Mouse (Mus musculus): ENCODE data around the gene Mfap3.

Gene Mfap3

GRCm38 (mm10) chr11:57518091-57518750, at the start of gene Mfap3, which contains the start of gene Fam114a2:
Mfap3 (plus strand) TSS chr11:57518664.
Fam114a2 (minus strand) TSS chr11:57518617.
- DNase-seq (ENCODE audit: low spot score), result peak; percentile 94

DNA sequence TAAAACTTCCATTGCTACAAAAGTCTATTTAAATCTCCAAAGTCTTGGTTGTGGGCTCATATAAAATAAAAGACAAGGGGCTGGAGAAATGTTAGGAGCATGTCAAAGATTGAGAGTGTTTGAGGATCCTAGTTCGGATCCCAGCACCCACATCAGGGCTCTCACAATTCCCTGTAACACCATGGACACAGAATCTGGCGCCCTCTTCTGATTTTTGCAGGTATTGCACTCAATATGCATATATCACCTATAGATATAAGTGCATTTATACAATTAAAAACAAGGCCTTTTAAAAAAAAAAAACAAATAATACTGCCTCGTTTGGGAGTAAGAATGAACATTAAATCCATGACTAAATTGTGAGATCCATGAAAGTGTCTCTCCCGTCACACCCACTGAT, 49.8 kb upstream of the Mfap3 start:
- no peak for DNase-seq (ENCODE audit: low spot score)

- DNase-seq (ENCODE audit: low spot score), result no peak
Observed at GRCm38 (mm10) chr11:57470056-57470455, 48.4 kb upstream of the Mfap3 start.

GRCm38 (mm10) chr11:57470979-57471378, 47.5 kb upstream of the Mfap3 start:
- DNase-seq (ENCODE audit: low spot score), result no peak

DNA sequence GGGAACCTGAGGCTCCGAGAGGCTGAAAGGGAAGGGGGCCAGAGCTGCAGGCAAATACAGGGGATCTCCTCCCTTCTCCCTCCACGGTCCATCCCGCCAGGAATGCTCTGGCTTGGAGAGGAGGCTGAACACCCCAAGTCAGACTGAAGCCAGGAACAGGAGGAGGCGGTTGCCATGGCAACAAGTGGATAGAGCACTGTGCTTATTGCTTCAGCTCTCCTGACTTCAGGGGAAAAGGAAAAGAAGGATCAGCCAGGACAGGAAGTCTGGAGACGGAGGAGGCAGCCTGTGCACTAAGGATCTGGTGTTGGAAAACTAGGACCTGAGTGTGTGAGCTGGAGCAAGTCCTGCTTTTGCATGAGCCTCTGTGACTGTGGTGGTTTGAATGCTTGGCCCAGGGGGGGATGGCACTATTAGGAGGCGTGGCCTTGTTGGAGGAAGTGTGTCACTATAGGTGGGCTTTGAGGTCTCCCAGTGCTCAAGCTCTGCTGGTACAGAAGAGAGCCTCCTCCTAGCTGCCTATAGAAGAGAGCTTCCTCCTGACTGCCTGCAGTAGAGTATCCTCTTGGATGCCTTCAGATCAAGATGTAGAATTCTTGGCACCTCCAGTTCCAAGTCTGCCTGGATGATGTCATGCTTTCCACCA, 44.0 kb upstream of the Mfap3 start:
- no peak for DNase-seq (ENCODE audit: low spot score)

- DNase-seq (ENCODE audit: low spot score), result peak; percentile 54
Observed at GRCm38 (mm10) chr11:57475119-57475518, 43.3 kb upstream of the Mfap3 start.

- no peak for DNase-seq (ENCODE audit: low spot score)
Observed at GRCm38 (mm10) chr11:57478077-57478476, 40.4 kb upstream of the Mfap3 start.

DNA sequence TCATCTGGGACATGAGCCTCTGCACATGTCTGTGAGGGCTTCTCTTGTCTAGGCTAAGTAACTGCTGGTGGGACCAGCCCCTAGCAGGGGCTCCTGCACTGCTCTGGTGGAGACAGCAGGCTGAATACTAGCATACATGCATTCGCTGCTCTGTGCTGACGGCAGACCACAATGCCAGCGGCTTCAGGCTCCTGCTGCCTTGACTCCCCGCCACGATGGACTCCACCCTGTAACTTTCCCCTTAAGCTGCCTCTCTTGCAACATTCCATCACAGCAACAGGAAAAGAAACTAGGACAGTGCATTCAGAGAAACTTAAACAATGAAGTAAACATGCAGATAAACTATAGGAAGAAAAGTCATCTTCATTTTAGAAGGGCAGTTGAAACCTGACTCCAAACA, 30.0 kb upstream of the Mfap3 start:
- DNase-seq (ENCODE audit: low spot score), result no peak

DNA sequence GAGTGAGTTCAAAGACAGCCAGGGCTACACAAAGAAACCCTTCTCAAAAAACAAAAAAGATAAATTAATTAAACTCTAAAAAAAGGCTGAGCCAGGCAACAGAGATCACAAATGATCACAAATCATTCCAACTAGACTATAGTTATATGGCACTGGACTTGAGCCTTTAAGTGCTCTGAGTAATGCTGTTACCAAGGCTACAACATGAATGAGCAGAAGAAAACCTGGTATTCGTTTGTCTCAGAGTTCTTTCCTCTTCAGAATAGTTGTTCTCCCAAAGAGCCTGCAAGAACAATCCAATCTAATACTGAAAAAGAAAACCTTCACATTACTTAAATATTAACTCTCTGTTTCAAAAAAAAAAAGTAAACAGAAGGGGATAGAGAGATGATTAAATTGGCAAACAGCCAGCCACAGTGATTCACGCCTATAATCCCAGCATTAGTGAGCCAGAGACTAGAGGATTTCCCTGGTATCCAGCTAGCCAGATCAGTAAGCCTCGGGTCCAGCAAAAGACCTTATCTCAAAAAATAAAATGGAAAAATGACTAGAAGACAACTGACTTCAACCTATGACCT, 21.9 kb upstream of the Mfap3 start:
- peak; percentile 60 for DNase-seq (ENCODE audit: low spot score)

DNA sequence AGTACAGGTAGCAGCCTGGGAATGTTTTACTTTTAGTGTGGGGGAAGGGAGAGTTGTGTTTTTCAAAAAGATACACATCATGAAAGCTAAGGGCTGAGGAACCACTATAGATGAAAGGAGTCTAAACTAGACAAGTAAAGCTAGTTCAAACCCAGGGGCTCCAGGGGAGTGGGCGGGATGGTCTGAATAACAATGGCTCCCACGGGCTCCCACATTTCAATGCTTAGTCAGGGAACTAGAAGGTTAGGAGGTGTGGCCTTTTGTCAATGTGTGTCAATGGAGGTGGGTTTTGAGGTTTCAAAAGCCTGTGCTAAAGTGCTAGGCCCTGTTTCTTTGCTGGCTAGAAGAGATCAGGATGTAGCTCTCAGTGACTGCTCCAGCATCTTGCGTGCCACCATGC, 20.8 kb upstream of the Mfap3 start:
- no peak for DNase-seq (ENCODE audit: low spot score)

DNA sequence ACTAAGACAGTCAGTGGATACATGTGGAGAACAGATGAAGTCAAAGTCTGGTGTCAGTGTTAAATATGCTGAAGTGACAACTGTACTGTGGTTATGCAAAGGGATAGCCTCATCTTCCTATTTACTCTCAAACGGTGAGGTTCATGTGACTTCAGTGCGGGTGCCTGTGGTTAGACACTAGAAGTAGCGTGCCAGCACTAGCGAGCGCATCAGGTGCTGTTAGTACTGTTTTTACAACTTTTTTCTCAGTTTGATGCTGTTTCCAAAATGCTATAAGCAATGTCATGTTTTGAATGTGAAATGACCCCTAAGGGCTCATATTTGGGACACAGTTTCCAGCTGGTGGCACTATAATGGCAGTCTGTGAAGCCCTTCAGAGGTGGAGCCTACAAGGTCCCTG, 20.2 kb upstream of the Mfap3 start:
- DNase-seq (ENCODE audit: low spot score), result no peak

DNA sequence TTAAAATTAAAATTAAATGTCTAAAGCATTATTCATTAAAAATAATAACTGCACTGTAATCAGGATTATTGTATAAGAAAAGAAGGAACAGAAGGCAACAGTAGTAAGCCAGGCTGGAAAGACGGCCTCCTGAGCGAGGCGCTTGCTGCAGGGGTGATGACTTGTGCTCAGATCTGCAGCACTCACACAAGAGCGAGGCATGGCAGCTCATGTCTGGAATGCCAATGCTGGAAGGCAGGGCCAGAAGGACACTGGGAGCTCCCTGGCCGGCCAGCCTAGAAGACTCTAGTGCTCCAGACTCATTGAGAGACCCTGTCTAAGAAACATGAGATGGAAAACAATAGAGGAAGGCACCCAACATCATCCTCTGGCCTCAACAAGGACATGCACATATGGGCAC, 15.3 kb upstream of the Mfap3 start:
- no peak for DNase-seq (ENCODE audit: low spot score)

DNA sequence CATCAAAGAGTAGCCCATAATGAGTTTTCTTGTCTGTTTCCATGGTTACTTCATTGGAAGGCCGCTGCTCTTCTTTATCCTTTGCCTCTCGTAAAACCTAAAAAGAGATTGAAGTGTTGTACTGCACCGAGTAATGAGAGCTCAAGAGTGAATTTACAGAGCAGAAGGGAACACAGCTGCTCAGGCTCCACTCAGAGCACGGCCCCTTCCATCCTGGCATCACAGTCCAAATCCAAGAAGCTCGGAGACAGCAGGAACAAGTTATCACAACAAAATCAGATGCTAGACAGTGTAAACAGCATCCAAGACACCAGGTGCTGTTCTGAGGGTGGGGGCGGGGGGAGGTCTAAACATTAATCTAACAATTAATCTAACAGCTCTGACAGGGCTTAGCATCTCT, 11.6 kb upstream of the Mfap3 start:
- no peak for DNase-seq (ENCODE audit: low spot score)

DNA sequence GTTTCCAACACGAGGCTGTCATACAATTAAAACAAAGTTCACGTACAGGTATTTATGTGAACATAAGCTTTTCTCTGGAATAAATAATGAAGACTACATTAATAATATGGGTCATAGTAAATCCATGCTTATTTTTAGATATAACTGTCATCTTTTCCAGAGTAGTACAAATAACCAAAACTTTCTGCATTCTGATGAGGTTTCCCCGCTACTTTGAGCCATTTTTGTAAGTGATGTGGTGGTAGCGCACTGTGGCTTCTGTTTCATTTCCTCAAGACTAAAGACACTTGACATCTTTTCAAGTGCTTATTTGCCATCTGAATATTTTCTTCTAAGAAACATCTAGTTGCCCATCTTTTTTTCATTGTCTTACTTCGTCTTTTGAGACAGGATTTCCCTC, 3.2 kb upstream of the Mfap3 start:
- no peak for DNase-seq (ENCODE audit: low spot score)

DNA sequence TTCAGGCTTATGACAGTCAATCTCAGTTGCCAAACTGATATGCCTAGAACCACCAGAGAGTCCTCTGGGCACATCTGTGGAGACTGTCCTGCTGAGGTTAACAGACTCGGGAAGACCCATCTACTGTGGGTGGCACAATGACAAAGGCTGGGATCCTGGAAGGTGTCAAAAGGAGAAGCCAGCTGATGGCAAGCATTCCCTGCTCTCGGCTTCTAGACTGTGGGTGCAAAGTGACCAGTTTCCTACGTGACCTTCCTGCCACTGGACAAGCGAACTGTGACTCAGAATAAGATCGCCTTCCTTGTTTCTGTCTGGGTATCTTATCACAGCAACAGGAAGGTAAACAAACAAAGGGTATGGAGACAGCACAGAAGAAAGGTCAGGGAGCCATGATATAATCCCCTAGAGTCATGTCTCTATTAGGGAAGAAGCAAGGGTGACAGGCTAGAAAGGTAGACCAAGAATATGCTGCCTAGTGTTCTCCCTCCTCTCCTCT, 1.5 kb upstream of the Mfap3 start:
- DNase-seq (ENCODE audit: low spot score), result no peak

DNA sequence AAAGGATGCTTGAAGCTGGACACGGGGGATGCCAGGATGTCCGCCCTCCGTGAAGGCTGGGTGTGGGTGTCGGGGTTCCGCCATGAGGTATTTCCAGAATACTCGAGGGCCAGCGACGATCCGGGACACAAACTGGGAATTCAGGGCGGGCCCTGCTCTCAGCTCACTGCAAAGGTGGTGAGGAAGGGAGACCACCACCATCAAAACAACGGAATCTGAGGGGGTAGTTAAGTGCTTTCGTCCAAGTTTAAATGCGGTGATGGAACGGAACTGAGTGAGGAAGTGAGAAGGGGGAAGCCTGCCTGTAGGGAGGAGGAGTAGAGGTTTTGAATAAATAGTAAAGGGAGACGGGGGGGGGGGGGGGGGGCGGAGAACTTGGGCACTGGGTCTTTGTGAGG, 286 bp downstream of the Mfap3 start:
- DNase-seq (ENCODE audit: low spot score), result no peak

- DNase-seq (ENCODE audit: low spot score), result no peak
Observed at GRCm38 (mm10) chr11:57519304-57519703, 840 bp downstream of the Mfap3 start.

GRCm38 (mm10) chr11:57521206-57521605, 2.7 kb downstream of the Mfap3 start:
- DNase-seq (ENCODE audit: low spot score), result no peak

DNA sequence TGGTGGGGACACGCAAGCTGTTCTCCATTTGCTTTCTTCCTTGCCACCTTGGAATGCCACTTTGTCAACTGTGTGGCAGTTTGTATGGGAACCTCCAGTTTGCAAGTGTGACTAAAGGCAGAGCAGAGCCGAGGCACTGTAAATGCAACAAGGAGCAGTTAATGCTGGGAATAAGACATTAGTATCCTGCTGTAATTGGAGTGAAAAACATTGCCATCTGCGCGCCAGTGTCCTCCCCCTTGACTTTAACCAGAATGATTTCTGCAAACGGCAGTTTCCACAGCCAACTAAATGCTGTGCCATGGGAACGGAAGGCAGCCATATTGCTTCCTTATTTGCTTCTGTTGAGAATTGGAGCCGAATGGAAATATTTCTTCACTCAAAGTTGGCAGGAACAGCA, 3.6 kb downstream of the Mfap3 start:
- no peak for DNase-seq (ENCODE audit: low spot score)

GRCm38 (mm10) chr11:57523418-57523817, 5.0 kb downstream of the Mfap3 start:
- no peak for DNase-seq (ENCODE audit: low spot score)

DNA sequence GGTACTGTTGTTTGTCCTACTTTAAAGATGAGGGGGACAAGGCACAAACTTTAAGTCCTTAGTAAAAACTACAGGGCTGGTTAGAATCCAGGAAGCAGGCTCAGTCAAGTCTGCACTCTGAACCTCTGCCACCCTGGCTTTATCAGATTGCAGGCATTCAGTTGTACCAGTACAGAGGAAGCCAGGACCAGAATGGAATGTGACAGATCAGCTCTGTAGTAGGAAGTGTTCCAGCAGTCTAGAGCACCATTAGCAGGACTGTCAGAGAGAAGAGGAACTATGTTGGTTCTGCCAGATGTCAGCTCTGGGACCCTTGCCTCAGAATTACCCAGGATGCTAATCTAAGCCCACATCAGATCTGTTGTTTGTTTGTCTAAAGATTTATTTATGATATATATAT, 6.1 kb downstream of the Mfap3 start:
- DNase-seq (ENCODE audit: low spot score), result no peak

GRCm38 (mm10) chr11:57525900-57526299, 7.4 kb downstream of the Mfap3 start:
- no peak for DNase-seq (ENCODE audit: low spot score)

GRCm38 (mm10) chr11:57527506-57527905, 9.0 kb downstream of the Mfap3 start:
- no peak for DNase-seq (ENCODE audit: low spot score)
